Mouse (Mus musculus): ENCODE results near the gene Fez2. TPM values are rescaled to one million over a fixed set of nuclear protein-coding genes. Genes with fewer than 3 reads are reported as not detected.
A peak's percentile ranks its signal among the peaks of the same experiment; 100 is the strongest.

Gene Fez2
- polyA plus RNA-seq (2016; fragmentation: Nextera tagmentation; extraction: Ambion mirVana): 52.2 and 53.4 TPM in 2 replicates

- Histone ChIP-seq H3K9me3 (no peaks in the 10 kb centered on the region), H3K9ac (peak within 1 kb of the TSS; percentile 87), H3K4me3 (peak within 1 kb of the TSS; percentile 88), H3K27me3 (replicated peaks) (no peaks in the 10 kb centered on the region), H3K27ac (peak within 1 kb of the TSS; percentile 84), H3K4me2 (replicated peaks) (peak within 1 kb of the TSS; percentile 82), H3K36me3 (no peaks in the 10 kb centered on the region), H3K4me1 (peaks cover 9% of the 10 kb centered on the region; the same call in 1 of the 2 replicates)
- WGBS: under 1% methylated on average over 49 of the region's 67 CpGs
- peak; percentile 96 for ATAC-seq (ENCODE audit: low FRiP score, low read depth)
Measured at GRCm38 (mm10) chr17:78417381-78418281, at the start of gene Fez2. Gene Fez2 (minus strand): TSS chr17:78418152.

- H3K36me3 ChIP-seq: no peaks in the 10 kb centered on the region
- no peak for ATAC-seq (ENCODE audit: low FRiP score, low read depth)
- no peak overlapping the region for H3K9ac ChIP-seq
- H3K4me2 ChIP-seq (replicated peaks): no peak overlapping the region
- no peaks in the 10 kb centered on the region for H3K4me1 ChIP-seq
- H3K4me3 ChIP-seq: no peak overlapping the region
- H3K9me3 ChIP-seq: no peaks in the 10 kb centered on the region
- no peaks in the 10 kb centered on the region for H3K27me3 ChIP-seq (replicated peaks)
- 90% methylated on average over 8 of the region's 8 CpGs for WGBS
- no peak overlapping the region for H3K27ac ChIP-seq
Measured at GRCm38 (mm10) chr17:78465500-78465899, 47.5 kb upstream of the Fez2 start.

DNA sequence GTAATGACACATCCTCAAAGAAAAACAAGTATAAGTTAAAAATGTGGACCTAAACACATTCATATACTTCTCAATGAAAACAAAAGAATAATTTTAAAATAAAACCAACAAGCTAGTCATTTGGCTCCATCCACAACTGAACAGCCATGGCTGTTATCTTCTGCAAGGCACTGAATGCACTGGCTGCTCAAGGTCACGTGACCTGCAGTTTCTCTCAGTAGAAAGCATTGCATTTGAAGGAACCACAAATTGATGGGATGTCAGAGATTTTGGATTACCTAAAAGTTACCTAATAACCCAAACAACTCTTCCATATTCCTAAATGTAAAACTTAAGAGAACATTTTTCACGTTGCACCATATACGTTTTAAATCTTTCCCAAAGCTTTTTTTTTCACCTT is 47.1 kb upstream of the Fez2 start:
- Histone ChIP-seq H3K4me2 (replicated peaks) (no peak overlapping the region), H3K27me3 (replicated peaks) (no peaks in the 10 kb centered on the region), H3K4me3 (no peak overlapping the region), H3K27ac (no peak overlapping the region), H3K9ac (no peak overlapping the region), H3K36me3 (no peaks in the 10 kb centered on the region), H3K4me1 (no peaks in the 10 kb centered on the region), H3K9me3 (no peaks in the 10 kb centered on the region)
- no peak for ATAC-seq (ENCODE audit: low FRiP score, low read depth)
- 89% methylated on average over 3 of the region's 3 CpGs for WGBS

- H3K9ac ChIP-seq: no peak overlapping the region
- H3K27me3 ChIP-seq (replicated peaks): no peaks in the 10 kb centered on the region
- H3K4me1 ChIP-seq: no peaks in the 10 kb centered on the region
- H3K27ac ChIP-seq: no peak overlapping the region
- no peak for ATAC-seq (ENCODE audit: low FRiP score, low read depth)
- no peaks in the 10 kb centered on the region for H3K36me3 ChIP-seq
- no peak overlapping the region for H3K4me3 ChIP-seq
- no peaks in the 10 kb centered on the region for H3K9me3 ChIP-seq
- 79% methylated on average over 8 of the region's 8 CpGs for WGBS
- no peak overlapping the region for H3K4me2 ChIP-seq (replicated peaks)
Measured at GRCm38 (mm10) chr17:78460140-78460539, 42.2 kb upstream of the Fez2 start.

- 79% methylated on average over 9 of the region's 9 CpGs for WGBS
Measured at GRCm38 (mm10) chr17:78455556-78455955, 37.6 kb upstream of the Fez2 start.

DNA sequence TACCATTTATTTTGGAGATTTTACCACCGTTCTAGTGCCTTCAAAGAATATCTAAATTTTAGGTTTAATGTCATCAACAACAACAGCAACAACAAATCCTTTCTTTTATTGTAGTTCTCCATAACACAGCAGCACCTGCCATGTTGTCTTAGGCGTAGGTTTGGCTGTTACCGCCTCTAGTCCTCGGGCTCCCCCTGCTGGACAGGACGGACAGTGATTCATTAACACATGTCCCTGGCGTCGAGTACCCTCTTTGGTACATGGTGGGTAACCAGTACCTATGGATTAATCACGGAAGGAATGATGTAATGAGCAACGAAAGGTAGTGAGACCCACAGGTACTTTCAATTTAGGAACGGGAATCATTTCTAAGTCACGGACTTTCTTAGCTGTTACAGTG is 37.2 kb upstream of the Fez2 start:
- Histone ChIP-seq H3K4me2 (replicated peaks) (no peak overlapping the region), H3K36me3 (no peaks in the 10 kb centered on the region), H3K27ac (no peak overlapping the region), H3K27me3 (replicated peaks) (no peaks in the 10 kb centered on the region), H3K9me3 (no peaks in the 10 kb centered on the region), H3K4me3 (no peak overlapping the region), H3K9ac (no peak overlapping the region), H3K4me1 (no peaks in the 10 kb centered on the region)
- 44% methylated on average over 11 of the region's 11 CpGs for WGBS
- ATAC-seq (ENCODE audit: low FRiP score, low read depth): no peak

More at GRCm38 (mm10) chr17:78455556-78455955, 37.6 kb upstream of the Fez2 start:
- Histone ChIP-seq H3K4me2 (replicated peaks) (no peak overlapping the region), H3K36me3 (no peaks in the 10 kb centered on the region), H3K9me3 (no peaks in the 10 kb centered on the region), H3K27ac (no peak overlapping the region), H3K9ac (no peak overlapping the region), H3K4me3 (no peak overlapping the region), H3K4me1 (no peaks in the 10 kb centered on the region), H3K27me3 (replicated peaks) (no peaks in the 10 kb centered on the region)
- ATAC-seq (ENCODE audit: low FRiP score, low read depth): no peak

DNA sequence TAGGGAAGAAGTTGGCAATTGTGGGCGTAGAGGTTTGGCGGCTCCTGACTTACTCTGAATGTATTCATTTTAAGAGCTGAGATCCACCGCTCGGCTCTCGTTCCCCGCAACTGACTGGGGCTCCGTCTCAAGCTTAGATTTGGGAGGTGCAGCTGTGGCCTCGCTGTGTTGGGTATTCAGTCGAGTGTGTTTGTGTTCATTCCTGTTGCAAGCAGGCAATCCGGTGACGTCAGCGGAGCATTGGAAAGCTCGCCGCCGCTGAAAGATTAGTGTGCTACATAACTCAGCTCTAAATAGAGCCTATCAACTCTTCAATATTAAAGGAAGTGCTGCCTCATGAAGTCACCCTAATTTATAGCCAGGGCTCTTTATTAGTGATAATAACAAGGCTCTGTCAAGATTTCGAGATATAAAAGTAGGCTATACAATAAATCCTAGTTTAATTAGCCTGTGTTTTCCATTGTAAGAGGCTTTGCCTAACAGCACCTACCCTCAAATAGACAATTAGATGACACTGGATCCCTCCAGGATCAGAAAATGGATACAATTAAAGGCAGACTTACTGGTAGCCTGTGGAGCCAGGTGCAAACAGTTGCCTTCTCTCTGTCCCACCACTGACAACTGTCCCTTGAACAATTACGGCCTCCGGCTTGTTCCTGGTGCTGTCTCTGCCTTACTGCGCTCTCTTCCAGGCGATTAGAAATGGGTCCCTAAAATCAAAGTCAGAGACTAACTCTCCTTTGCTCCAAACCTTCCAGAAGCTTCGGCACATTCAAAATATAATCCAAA is 36.4 kb upstream of the Fez2 start:
- no peaks in the 10 kb centered on the region for H3K36me3 ChIP-seq
- no peak overlapping the region for H3K4me2 ChIP-seq (replicated peaks)
- no peak overlapping the region for H3K27ac ChIP-seq
- no peak overlapping the region for H3K9ac ChIP-seq
- H3K4me1 ChIP-seq: no peaks in the 10 kb centered on the region
- no peak overlapping the region for H3K4me3 ChIP-seq
- no peaks in the 10 kb centered on the region for H3K27me3 ChIP-seq (replicated peaks)
- no peaks in the 10 kb centered on the region for H3K9me3 ChIP-seq
- 72% methylated on average over 21 of the region's 21 CpGs for WGBS
- 0 out of 2 replicates have a peak, but pooled peaks have one; percentile 24 for ATAC-seq (ENCODE audit: low FRiP score, low read depth)

DNA sequence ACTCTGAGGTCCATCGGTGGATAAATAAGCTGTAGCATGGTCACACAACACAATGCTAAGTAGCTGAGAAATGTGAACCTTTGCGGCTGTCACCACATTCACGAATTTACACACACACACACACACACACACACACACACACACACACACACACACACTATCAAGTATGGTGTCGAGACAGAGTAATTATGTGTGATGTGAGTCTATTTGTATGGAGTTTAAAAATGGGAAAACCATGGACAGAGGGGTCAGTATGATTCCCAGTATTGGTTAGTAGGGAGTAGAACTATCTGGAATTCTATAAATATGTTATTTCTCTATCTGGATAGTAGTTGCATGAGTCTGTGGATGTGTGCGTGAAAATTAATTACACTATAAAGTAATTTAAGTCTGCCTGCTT is 35.6 kb upstream of the Fez2 start:
- no peaks in the 10 kb centered on the region for H3K36me3 ChIP-seq
- no peaks in the 10 kb centered on the region for H3K27me3 ChIP-seq (replicated peaks)
- ATAC-seq (ENCODE audit: low FRiP score, low read depth): no peak
- no peaks in the 10 kb centered on the region for H3K9me3 ChIP-seq
- 98% methylated on average over 5 of the region's 5 CpGs for WGBS
- no peaks in the 10 kb centered on the region for H3K4me1 ChIP-seq
- no peak overlapping the region for H3K27ac ChIP-seq
- no peak overlapping the region for H3K4me3 ChIP-seq
- H3K4me2 ChIP-seq (replicated peaks): no peak overlapping the region
- no peak overlapping the region for H3K9ac ChIP-seq

DNA sequence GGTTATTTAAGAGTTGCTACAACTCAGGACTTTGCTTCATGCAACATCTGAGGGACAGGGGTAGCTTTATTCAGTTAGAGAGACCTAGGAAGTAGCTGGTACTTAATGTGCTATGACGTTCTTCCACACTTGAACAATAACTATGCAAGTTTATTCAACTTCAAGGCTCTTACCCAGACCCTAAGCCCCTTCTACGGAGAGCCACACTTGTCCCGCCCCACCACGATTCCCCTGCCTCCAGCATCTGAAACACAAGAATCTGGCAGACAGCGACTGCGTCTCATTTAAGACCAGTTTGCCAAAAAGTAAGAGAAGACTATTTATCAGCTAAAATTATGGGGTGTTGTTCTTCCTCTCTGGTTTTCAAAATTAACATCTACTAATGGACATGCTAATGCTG is 33.9 kb upstream of the Fez2 start:
- WGBS: 88% methylated on average over 6 of the region's 6 CpGs
- Histone ChIP-seq H3K9me3 (no peaks in the 10 kb centered on the region), H3K27ac (no peak overlapping the region), H3K9ac (no peak overlapping the region), H3K4me1 (no peaks in the 10 kb centered on the region), H3K27me3 (replicated peaks) (no peaks in the 10 kb centered on the region), H3K4me3 (no peak overlapping the region), H3K36me3 (no peaks in the 10 kb centered on the region), H3K4me2 (replicated peaks) (no peak overlapping the region)
- no peak for ATAC-seq (ENCODE audit: low FRiP score, low read depth)

GRCm38 (mm10) chr17:78451332-78451793 is 33.4 kb upstream of the Fez2 start:
- no peaks in the 10 kb centered on the region for H3K36me3 ChIP-seq
- 73% methylated on average over 7 of the region's 7 CpGs for WGBS
- no peak overlapping the region for H3K27ac ChIP-seq
- no peak for ATAC-seq (ENCODE audit: low FRiP score, low read depth)
- no peak overlapping the region for H3K4me2 ChIP-seq (replicated peaks)
- H3K4me1 ChIP-seq: no peaks in the 10 kb centered on the region
- no peaks in the 10 kb centered on the region for H3K27me3 ChIP-seq (replicated peaks)
- H3K9ac ChIP-seq: no peak overlapping the region
- H3K9me3 ChIP-seq: no peaks in the 10 kb centered on the region
- H3K4me3 ChIP-seq: no peak overlapping the region

DNA sequence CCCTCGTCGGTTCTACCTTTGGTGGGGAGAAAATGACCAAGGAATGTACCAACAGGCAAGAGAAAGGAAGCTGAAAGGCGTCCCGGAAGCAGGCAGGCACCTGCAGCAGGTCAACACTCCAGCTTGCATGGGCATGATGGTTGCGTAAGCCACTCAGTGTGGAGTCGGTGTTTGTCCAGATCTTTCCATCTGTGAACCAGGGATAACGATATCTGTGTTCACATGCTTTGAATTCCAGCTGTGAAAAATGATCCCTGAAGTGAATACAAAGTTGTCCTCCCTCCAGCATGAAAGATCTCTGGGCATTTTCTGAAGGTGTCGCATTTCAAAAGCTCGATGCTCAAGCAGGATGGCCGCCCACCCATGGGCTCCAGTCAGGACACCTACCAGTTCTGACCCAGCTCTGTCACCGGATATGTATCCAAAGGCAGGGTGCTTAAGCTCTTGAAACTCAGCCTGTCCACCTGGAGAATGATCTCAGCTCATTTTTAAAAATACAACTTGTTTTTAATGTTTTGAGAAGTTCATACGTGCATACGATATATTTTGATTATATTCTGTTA is 31.8 kb upstream of the Fez2 start:
- Histone ChIP-seq H3K9ac (no peak overlapping the region), H3K4me1 (no peaks in the 10 kb centered on the region), H3K36me3 (no peaks in the 10 kb centered on the region), H3K27me3 (replicated peaks) (no peaks in the 10 kb centered on the region), H3K4me2 (replicated peaks) (no peak overlapping the region), H3K4me3 (no peak overlapping the region), H3K9me3 (no peaks in the 10 kb centered on the region), H3K27ac (no peak overlapping the region)
- ATAC-seq (ENCODE audit: low FRiP score, low read depth): no peak
- 75% methylated on average over 13 of the region's 13 CpGs for WGBS

DNA sequence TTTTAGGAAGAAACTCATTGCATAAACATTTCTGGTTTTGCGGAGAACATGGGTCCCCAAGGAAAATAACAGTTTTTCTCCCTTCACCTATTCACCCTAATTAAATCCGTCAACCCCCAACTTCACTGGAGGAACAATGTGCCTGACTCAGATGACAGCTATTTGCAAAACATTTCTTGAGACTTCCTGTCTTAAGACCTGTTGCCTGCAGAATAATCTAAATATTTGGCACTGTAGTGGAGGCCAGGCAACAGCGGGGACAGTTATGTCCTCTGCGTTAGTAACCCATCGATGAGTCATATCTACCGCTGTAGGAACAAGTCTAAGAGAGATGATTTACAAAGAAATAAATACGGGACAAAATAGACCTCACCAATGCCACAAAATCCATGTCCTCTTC is 26.9 kb upstream of the Fez2 start:
- H3K4me3 ChIP-seq: no peak overlapping the region
- no peaks in the 10 kb centered on the region for H3K36me3 ChIP-seq
- no peak overlapping the region for H3K9ac ChIP-seq
- H3K27me3 ChIP-seq (replicated peaks): no peaks in the 10 kb centered on the region
- H3K27ac ChIP-seq: no peak overlapping the region
- no peaks in the 10 kb centered on the region for H3K9me3 ChIP-seq
- H3K4me1 ChIP-seq: no peaks in the 10 kb centered on the region
- 90% methylated on average over 7 of the region's 7 CpGs for WGBS
- no peak for ATAC-seq (ENCODE audit: low FRiP score, low read depth)
- H3K4me2 ChIP-seq (replicated peaks): no peak overlapping the region
